Mouse (Mus musculus) G1E (cell line): ENCODE results near the gene Ccr6.

Experiments
- CTCF ChIP-seq: IDR thresholded peaks from 2 replicates; pipeline ENCODE4 v1.5.1; 2012; ENCODE audit warnings: low read depth, low read length, inconsistent platforms, mixed read lengths
- GATA1 ChIP-seq: IDR thresholded peaks from 2 replicates; pipeline ENCODE4 v1.6.1; 2012; ENCODE audit warnings: borderline replicate concordance, low read length, inconsistent platforms, mixed read lengths
- TAL1 ChIP-seq: conservative IDR thresholded peaks from 2 replicates; pipeline ENCODE4 v1.6.1; 2012; ENCODE audit warnings: low read depth, low read length, inconsistent platforms, mixed read lengths

- TF ChIP-seq CTCF (no peak), GATA1 (no peak), TAL1 (no peak)
Observed at GRCm38 (mm10) chr17:8209696-8210095, 26.1 kb upstream of the Ccr6 start.
